Mouse (Mus musculus) lung, adult 2 months (tissue): ENCODE results near the gene Padi3. TPM values are rescaled to one million over a fixed set of nuclear protein-coding genes. Genes with fewer than 3 reads are reported as not detected.

ENCODE experiments used
- DNase-seq: peaks from one replicate; pipeline ENCODE4 v3.0.0; 2022
- H3K4me1 ChIP-seq: fragments of 200-500 bp; 2 replicates; pipeline ENCODE4 v1.6.1; 2011; ENCODE audit warnings: low read length; ENCODE audit not compliant: control insufficient read depth, insufficient read depth
- H3K4me3 ChIP-seq: fragments of 200-500 bp; replicated peaks from 2 replicates; pipeline ENCODE3; 2011; ENCODE audit warnings: low read depth, mild to moderate bottlenecking, control low read depth, low read length; ENCODE audit errors: extremely low read depth
- CTCF ChIP-seq: fragments of 200-500 bp; IDR thresholded peaks from 2 replicates; pipeline ENCODE4 v1.5.1; 2011; ENCODE audit warnings: mild to moderate bottlenecking, low read length, control low read depth; ENCODE audit not compliant: insufficient read depth
- POLR2A ChIP-seq: fragments of 200-500 bp; IDR thresholded peaks from 2 replicates; pipeline ENCODE4 v1.6.1; 2011; ENCODE audit warnings: low read depth, mild to moderate bottlenecking, control low read depth, low read length, borderline replicate concordance; ENCODE audit errors: extremely low read depth
- WGBS: fragments of 180-500 bp; shearing (Covaris S2); methylation state at CpG from one replicate; pipeline ENCODE4 v1.1.7; 2018; 5-methylcytosine and 5-hydroxymethylcytosine counted together
- polyA plus RNA-seq: library from polyadenylated mRNA; depleted of rRNA; stranded (reverse); fragments of >200 nt; gene quantifications from 2 replicates; pipeline ENCODE4 v1.2.3, GENCODE M21; 2012

The Padi3 gene
- polyA plus RNA-seq, 1 experiment, result 0.21 TPM

GRCm38 (mm10) chr4:140842909-140843308, 32.5 kb upstream of the Padi3 start:
- Histone ChIP-seq H3K4me3 (no peak overlapping the region), H3K4me1 (no peaks in the 10 kb centered on the region)
- TF ChIP-seq CTCF, result no peak
- no peak for TF ChIP-seq POLR2A
- 54% methylated on average over 1 of the region's 1 CpGs for WGBS
- DNase-seq, result no peak

DNA sequence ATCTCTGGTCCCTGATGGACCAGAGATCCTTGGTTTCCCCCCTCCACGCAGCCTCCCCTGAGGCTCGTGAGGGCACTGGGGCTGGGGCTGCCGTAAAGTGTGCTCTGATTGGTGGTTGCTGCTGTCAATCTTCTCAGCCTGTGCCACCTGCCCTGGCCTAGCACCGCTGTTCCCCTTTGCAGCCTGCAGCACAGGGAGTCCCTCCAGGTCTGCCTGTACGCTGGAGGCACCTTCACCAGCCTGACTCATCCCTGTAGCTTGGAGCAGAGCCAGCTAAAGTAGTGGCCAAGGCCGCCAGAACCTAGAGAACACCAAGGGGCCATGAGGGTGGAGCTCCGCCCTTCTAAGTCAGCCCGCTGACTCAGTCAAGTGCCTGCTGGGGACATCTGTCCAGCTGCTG, 27.4 kb upstream of the Padi3 start:
- 26% methylated on average over 8 of the region's 8 CpGs for WGBS
- TF ChIP-seq CTCF, result no peak
- Histone ChIP-seq H3K4me1 (no peaks in the 10 kb centered on the region), H3K4me3 (no peak overlapping the region)
- DNase-seq, result no peak

DNA sequence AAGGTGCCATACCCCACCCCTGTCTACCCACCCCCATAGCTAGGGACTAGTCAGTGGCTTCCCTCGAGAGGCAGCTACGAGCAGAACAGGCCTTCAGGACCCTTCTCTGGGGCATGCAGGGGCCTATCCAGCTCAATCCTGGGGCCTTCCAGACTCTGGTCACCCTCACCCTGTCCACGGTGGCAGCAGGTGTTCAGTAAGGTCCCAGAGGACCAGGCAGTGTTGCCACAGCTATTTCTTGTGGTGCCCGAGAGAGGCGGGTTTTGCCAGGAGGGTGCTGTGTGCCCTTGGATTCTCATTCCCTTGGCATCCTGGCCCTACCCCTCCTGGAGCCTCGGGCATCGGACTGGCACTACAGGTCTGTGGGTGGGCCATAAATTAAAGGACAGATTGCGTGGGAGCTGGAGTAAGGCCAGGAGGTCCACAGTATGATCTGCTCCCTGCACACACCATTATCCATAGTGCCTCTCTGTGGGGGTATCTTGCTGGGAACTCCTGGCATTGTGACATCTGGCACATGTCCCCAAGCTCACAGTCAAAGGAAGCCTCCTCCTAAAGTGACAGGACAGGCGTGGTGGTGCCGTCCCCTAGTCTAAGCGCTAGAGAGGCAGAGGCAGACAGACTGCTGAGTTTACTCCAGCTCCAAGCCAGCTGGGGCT, 25.9 kb upstream of the Padi3 start:
- no peak for DNase-seq
- Histone ChIP-seq H3K4me1 (no peaks in the 10 kb centered on the region), H3K4me3 (no peak overlapping the region)
- WGBS, result 59% methylated on average over 11 of the region's 11 CpGs
- TF ChIP-seq CTCF, result no peak

GRCm38 (mm10) chr4:140835682-140836081, 25.2 kb upstream of the Padi3 start:
- 14% methylated on average over 10 of the region's 10 CpGs for WGBS
- no peaks in the 10 kb centered on the region for H3K4me1 ChIP-seq
- H3K4me3 ChIP-seq, result no peak overlapping the region
- no peak for DNase-seq
- TF ChIP-seq POLR2A, result no peak
- no peak for TF ChIP-seq CTCF

DNA sequence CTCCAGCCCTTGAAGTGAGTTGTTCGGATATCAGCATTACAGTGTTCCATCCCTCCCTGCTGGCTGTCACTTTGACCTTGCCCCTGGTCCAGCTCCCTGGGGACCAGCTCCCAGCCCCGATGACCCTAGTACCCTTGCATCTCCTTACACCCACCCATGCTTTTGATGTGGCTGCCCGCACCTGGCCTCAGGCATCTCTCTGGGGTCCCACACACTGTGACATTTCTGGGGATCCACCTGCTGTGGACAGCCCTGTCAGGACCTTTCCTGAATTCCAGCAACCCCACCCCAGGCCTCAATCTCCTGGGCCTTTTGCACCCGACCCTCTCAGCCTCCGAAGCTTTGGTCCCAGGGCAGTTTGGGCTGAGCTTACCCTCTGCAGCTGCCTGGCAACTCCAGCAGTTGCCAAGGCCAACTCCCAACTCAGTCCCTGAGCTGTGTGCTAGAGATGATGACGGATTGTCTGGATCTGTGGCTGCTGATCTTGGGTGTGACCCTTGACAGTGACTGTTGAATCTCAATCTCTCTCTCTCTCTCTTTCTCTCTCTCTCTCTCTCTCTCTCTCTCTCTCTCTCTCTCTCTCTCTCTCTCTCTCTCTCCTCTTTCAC, 24.0 kb upstream of the Padi3 start:
- Histone ChIP-seq H3K4me1 (no peaks in the 10 kb centered on the region), H3K4me3 (no peak overlapping the region)
- no peak for DNase-seq
- WGBS, result 67% methylated on average over 6 of the region's 6 CpGs
- TF ChIP-seq CTCF (no peak), POLR2A (no peak)

DNA sequence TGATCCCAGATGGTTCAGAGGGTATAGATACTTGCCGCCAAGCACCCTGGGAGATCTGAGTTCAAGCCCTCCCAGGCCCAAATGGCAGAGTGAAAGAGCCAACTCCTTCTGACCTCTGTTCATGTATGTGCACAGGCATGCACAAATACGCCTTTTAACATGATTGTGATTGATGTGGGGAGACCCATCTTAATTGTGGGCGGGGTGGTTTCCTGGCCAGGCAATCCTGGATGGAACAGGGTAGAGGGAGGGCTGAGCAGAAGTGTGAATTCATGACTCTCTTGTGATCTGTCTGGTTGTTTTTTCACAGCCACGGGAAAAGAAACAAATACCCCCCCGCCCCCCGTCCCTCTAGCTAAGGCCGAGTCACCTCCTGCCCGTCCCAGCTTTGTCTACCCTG, 22.4 kb upstream of the Padi3 start:
- Histone ChIP-seq H3K4me3 (no peak overlapping the region), H3K4me1 (no peaks in the 10 kb centered on the region)
- DNase-seq, result no peak
- 46% methylated on average over 8 of the region's 8 CpGs for WGBS
- TF ChIP-seq CTCF (no peak), POLR2A (no peak)

GRCm38 (mm10) chr4:140831808-140832207, 21.4 kb upstream of the Padi3 start:
- 72% methylated on average over 4 of the region's 4 CpGs for WGBS
- no peak for TF ChIP-seq POLR2A
- no peak for TF ChIP-seq CTCF
- DNase-seq, result no peak

DNA sequence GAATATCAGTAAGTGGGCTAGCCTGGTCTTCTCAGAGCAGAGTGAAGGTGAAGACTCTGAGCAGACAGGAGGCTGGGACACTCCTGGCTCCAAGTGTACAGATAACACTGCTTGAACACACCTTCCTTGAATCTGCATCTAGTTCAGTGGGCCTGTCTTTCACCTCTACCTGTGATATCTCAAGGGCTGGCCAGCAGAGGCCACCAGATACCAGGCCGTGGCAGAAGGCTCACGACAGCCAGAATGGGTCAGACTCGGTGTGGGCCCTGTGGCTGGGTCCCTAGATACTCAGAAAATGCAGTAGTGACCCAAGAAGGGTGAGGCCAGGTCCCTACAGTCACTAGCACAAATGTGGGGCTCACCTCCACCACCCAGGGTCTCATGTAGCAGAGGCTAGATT, 16.8 kb upstream of the Padi3 start:
- 0 out of 2 replicates have a peak, but pooled peaks have one; percentile 1 for TF ChIP-seq CTCF
- TF ChIP-seq POLR2A, result no peak
- Histone ChIP-seq H3K4me1 (no peaks in the 10 kb centered on the region), H3K4me3 (no peak overlapping the region)
- 52% methylated on average over 3 of the region's 3 CpGs for WGBS
- DNase-seq, result no peak

More at GRCm38 (mm10) chr4:140831808-140832207, 21.4 kb upstream of the Padi3 start:
- no peaks in the 10 kb centered on the region for H3K4me1 ChIP-seq
- no peak overlapping the region for H3K4me3 ChIP-seq

DNA sequence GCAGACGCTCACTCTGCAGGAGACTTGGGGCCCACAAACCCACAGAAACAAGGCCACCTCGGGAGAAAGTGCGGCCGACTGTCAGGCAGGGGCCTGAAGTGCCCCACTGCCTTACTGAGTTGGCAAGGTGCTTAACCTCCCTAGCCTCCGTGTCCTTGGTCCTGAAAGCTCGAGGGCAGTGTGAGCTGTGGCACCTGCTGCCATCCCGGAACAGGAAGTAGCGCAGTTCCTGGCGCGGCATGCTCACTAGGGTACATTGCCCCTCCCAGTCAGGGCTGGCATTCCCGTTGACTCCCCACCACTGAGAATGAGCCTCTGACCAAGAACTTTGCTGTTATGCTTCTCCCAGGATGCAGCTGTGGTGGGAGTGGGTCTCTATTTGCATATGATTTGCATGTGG, 15.5 kb upstream of the Padi3 start:
- Histone ChIP-seq H3K4me1 (no peaks in the 10 kb centered on the region), H3K4me3 (no peak overlapping the region)
- TF ChIP-seq CTCF (no peak), POLR2A (no peak)
- 60% methylated on average over 11 of the region's 11 CpGs for whole genome bisulfite sequencing
- no peak for DNase-seq

GRCm38 (mm10) chr4:140821988-140822387, 11.5 kb upstream of the Padi3 start:
- TF ChIP-seq CTCF, result no peak
- no peak for TF ChIP-seq POLR2A
- H3K4me1 ChIP-seq, result no peaks in the 10 kb centered on the region
- H3K4me3 ChIP-seq, result no peak overlapping the region
- DNase-seq, result peak; percentile 37
- WGBS, result 70% methylated on average over 5 of the region's 5 CpGs
